Mouse (Mus musculus): Measurements from ENCODE around the gene Slc25a39. TPM values are rescaled to one million over a fixed set of nuclear protein-coding genes. Genes with fewer than 3 reads are reported as not detected.

Gene Slc25a39
- total and polyA plus RNA-seq, 3 experiments: 55.9 to 231 (median 205) TPM

DNA sequence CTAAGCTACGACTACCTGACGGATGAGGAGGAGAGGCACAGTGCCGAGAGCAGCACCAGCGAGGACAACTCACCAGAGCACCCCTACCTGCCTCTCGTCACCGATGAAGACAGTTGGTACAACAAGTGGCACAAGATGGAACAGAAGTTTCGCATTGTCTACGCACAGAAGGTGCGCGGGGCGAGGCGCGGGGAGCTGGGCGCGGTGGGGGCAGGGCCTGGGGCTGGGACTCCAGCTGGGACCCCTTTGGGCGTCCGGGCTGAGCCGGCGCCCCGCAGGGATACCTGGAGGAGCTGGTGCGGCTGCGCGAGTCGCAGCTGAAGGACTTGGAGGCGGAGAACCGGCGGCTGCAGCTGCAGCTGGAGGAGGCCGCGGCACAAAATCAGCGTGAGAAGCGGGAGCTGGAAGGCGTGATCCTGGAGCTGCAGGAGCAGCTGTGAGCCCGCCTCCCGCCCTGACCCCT is 8.1 kb downstream of the Slc25a39 start:
- H3K27me3 ChIP-seq (ENCODE audit: insufficient read depth, low read length): peaks cover 56% of the 10 kb centered on the region
- no peak for TF ChIP-seq POLR2AphosphoS5 (IDR thresholded peaks at IDR 0.05; ENCODE audit: insufficient replicate concordance, low read depth, low read length)

DNA sequence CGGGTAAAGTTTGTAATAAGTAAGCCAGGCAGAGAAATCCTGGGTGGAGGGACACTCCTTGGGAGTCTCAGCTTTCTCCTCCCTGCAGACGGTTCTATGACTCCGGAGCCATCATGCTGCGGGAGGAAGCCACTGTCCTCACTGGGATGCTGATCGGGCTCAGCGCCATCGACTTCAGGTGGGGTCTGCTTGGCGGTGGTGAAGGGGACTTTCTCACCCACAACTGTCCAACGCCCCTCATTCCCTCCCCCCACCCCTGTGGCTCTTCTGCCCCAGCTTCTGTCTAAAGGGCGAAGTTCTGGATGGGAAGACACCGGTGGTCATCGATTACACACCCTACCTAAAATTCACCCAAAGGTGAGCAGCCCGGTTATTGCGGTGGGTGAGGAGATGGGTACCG is 8.6 kb downstream of the Slc25a39 start:
- no peaks in the 10 kb centered on the region for H3K9me3 ChIP-seq (replicated peaks)
- no peak for ATAC-seq (ENCODE audit: extremely low read depth, insufficient number of reproducible peaks, low FRiP score, poor library complexity, severe bottlenecking)
- no peak overlapping the region for H3K4me3 ChIP-seq (ENCODE audit: low read depth, low read length)
- TF ChIP-seq GATA1 (IDR thresholded peaks at IDR 0.05; ENCODE audit: borderline replicate concordance, low read length) (no peak), TAL1 (conservative IDR thresholded peaks at IDR 0.05; ENCODE audit: low read depth, low read length) (no peak), POLR2AphosphoS5 (IDR thresholded peaks at IDR 0.05; ENCODE audit: insufficient replicate concordance, low read depth, low read length) (no peak), GATA2 (IDR thresholded peaks at IDR 0.05; ENCODE audit: borderline replicate concordance, low read depth, low read length) (no peak), CTCF (IDR thresholded peaks at IDR 0.05; ENCODE audit: low read depth, low read length) (no peak)
- H3K4me1 ChIP-seq (ENCODE audit: insufficient read depth, low read depth, low read length): peaks cover 4% of the 10 kb centered on the region; the same call in 1 of the 2 replicates
- no peak for DNase-seq (ENCODE audit: low spot score)
- H3K27me3 ChIP-seq (ENCODE audit: insufficient read depth, low read length): peaks cover 61% of the 10 kb centered on the region
- H3K36me3 ChIP-seq (replicated peaks): peaks cover 27% of the 10 kb centered on the region

More for the DNA sequence above, 8.1 kb downstream of the Slc25a39 start:
- no peak overlapping the region for H3K4me3 ChIP-seq (ENCODE audit: low read depth, low read length)
- peaks cover 5% of the 10 kb centered on the region; the same call in 1 of the 2 replicates for H3K4me1 ChIP-seq (ENCODE audit: insufficient read depth, low read depth, low read length)
- no peak for DNase-seq (ENCODE audit: low spot score)
- H3K9me3 ChIP-seq (replicated peaks): no peaks in the 10 kb centered on the region
- ATAC-seq (ENCODE audit: extremely low read depth, insufficient number of reproducible peaks, low FRiP score, poor library complexity, severe bottlenecking): no peak
- H3K36me3 ChIP-seq (replicated peaks): peaks cover 33% of the 10 kb centered on the region

DNA sequence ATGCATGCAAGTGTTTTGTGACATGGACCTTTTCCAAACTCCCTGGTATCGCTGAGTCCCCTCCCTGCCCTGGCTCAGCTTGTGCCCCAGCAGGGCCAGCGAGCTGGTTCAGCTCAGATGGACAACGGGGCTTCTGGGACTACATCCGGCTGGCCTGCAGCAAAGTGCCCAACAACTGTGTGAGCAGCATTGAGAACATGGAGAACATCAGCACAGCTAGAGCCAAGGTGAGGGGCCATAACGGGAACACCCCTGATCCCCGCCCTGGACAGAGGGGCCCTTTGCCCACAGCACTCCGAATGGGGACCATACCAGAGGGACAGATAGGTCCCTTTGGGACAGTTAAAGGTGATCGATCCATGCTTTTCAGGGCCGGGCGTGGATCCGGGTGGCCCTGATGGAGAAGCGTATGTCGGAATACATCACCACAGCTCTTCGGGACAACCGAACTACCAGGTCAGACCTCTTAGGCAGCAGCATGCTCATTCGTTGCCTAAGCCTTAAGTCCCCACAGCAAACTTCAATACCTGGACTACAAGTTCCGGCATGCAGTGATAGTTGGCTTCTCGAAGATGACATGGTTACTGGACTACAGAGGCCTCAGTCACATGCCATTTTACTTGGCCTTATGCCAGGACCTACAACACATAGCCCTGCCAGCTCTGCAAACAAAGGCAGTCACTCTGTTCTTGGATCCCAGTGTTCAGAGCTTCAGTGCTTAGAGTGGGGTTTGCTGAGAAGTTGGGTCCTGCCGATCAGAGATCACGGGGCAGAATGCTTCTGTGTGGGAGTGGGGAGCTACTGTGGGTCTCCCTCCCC is 9.5 kb downstream of the Slc25a39 start:
- Histone ChIP-seq H3K36me3 (replicated peaks) (peaks cover 18% of the 10 kb centered on the region), H3K9me3 (replicated peaks) (no peaks in the 10 kb centered on the region), H3K27me3 (ENCODE audit: insufficient read depth, low read length) (peaks cover 69% of the 10 kb centered on the region), H3K4me3 (ENCODE audit: low read depth, low read length) (no peak overlapping the region), H3K4me1 (ENCODE audit: insufficient read depth, low read depth, low read length) (peaks cover 12% of the 10 kb centered on the region)
- no peak for DNase-seq (ENCODE audit: low spot score)
- no peak for ATAC-seq (ENCODE audit: extremely low read depth, insufficient number of reproducible peaks, low FRiP score, poor library complexity, severe bottlenecking)
- TF ChIP-seq GATA1 (IDR thresholded peaks at IDR 0.05; ENCODE audit: borderline replicate concordance, low read length) (no peak), POLR2AphosphoS5 (IDR thresholded peaks at IDR 0.05; ENCODE audit: insufficient replicate concordance, low read depth, low read length) (no peak), TAL1 (conservative IDR thresholded peaks at IDR 0.05; ENCODE audit: low read depth, low read length) (no peak), CTCF (IDR thresholded peaks at IDR 0.05; ENCODE audit: low read depth, low read length) (no peak), GATA2 (IDR thresholded peaks at IDR 0.05; ENCODE audit: borderline replicate concordance, low read depth, low read length) (no peak)

DNA sequence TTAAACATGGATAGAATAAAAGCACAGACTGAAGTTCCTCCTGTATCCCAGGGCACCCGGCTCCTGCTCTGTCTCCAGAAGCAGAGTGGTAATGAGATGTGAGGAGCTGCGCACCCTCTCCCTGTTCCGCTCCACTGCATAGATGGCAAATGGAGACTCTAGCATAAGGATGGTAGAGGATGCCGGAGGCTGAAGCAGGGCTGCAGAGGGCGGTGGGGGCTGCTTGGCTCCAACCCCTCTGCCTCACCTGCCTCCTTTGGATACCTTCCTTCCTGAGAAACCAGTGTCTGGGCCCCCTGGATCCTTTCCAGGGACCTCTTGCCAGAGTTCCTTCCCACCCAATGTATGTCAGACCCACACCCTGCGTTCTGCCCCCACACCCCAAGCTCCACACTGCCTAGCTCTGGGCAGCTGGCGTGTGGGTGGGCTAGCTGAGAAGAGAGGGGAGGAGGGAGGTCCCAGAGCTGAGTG is 11.0 kb downstream of the Slc25a39 start:
- H3K27me3 ChIP-seq (ENCODE audit: insufficient read depth, low read length): peaks cover 83% of the 10 kb centered on the region
- H3K36me3 ChIP-seq (replicated peaks): peaks cover 3% of the 10 kb centered on the region
- DNase-seq (ENCODE audit: low spot score) (no peak), ATAC-seq (ENCODE audit: extremely low read depth, insufficient number of reproducible peaks, low FRiP score, poor library complexity, severe bottlenecking) (no peak)
- no peak overlapping the region for H3K4me3 ChIP-seq (ENCODE audit: low read depth, low read length)
- no peaks in the 10 kb centered on the region for H3K9me3 ChIP-seq (replicated peaks)
- TF ChIP-seq CTCF (IDR thresholded peaks at IDR 0.05; ENCODE audit: low read depth, low read length) (no peak), GATA1 (IDR thresholded peaks at IDR 0.05; ENCODE audit: borderline replicate concordance, low read length) (no peak), GATA2 (IDR thresholded peaks at IDR 0.05; ENCODE audit: borderline replicate concordance, low read depth, low read length) (no peak), POLR2AphosphoS5 (IDR thresholded peaks at IDR 0.05; ENCODE audit: insufficient replicate concordance, low read depth, low read length) (no peak), TAL1 (conservative IDR thresholded peaks at IDR 0.05; ENCODE audit: low read depth, low read length) (no peak)
- peaks cover 20% of the 10 kb centered on the region for H3K4me1 ChIP-seq (ENCODE audit: insufficient read depth, low read depth, low read length)

DNA sequence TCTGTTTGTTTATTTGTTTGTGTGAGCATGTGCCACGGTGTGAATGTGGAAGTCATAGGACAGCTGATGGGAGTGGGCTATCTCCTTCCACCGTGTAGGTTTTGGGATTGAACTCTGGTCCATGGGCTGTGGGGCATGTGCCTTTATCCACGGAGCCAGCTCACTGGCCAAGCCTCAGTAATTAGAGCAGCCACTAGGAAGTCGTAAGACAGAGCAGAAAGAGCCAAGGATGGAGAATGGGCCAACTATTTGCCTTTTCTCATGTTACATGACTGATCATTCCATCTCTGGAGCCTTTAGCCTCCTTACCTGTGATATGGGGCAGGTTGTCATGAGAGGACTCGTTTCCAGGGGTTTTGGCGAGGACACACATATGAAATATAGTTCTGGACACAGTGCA is 11.5 kb downstream of the Slc25a39 start:
- Histone ChIP-seq H3K9me3 (replicated peaks) (no peaks in the 10 kb centered on the region), H3K27me3 (ENCODE audit: insufficient read depth, low read length) (peaks cover 85% of the 10 kb centered on the region), H3K36me3 (replicated peaks) (no peaks in the 10 kb centered on the region), H3K4me3 (ENCODE audit: low read depth, low read length) (no peak overlapping the region), H3K4me1 (ENCODE audit: insufficient read depth, low read depth, low read length) (peaks cover 20% of the 10 kb centered on the region)
- no peak for ATAC-seq (ENCODE audit: extremely low read depth, insufficient number of reproducible peaks, low FRiP score, poor library complexity, severe bottlenecking)
- no peak for DNase-seq (ENCODE audit: low spot score)
- TF ChIP-seq POLR2AphosphoS5 (IDR thresholded peaks at IDR 0.05; ENCODE audit: insufficient replicate concordance, low read depth, low read length): no peak
- TF ChIP-seq GATA1 (IDR thresholded peaks at IDR 0.05; ENCODE audit: borderline replicate concordance, low read length): no peak
- no peak for TF ChIP-seq GATA2 (IDR thresholded peaks at IDR 0.05; ENCODE audit: borderline replicate concordance, low read depth, low read length)

DNA sequence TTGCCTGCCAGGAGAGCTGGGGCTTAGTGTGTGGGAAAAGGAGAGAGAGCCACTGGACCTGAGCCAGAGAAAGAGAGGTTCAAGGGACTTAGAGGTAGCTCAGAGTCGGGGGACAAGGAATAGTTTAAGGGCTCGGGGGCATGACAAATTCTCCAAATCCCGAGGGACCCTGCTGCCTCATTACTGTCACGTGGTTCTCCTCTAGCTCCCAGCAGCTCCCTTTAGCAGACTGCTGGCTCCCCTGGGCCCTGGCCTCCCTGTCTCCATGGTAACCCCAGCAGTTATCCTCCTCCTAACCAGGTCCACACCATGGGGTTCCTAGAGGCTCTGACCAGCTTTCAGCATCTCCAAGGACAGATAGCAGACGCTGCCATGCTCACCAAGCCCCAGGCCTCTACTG is 12.5 kb downstream of the Slc25a39 start:
- Histone ChIP-seq H3K4me3 (ENCODE audit: low read depth, low read length) (no peak overlapping the region), H3K27me3 (ENCODE audit: insufficient read depth, low read length) (peaks cover 90% of the 10 kb centered on the region), H3K36me3 (replicated peaks) (no peaks in the 10 kb centered on the region), H3K4me1 (ENCODE audit: insufficient read depth, low read depth, low read length) (peaks cover 16% of the 10 kb centered on the region), H3K9me3 (replicated peaks) (no peaks in the 10 kb centered on the region)
- no peak for DNase-seq (ENCODE audit: low spot score)
- no peak for TF ChIP-seq GATA1 (IDR thresholded peaks at IDR 0.05; ENCODE audit: borderline replicate concordance, low read length)
- TF ChIP-seq POLR2AphosphoS5 (IDR thresholded peaks at IDR 0.05; ENCODE audit: insufficient replicate concordance, low read depth, low read length): no peak
- no peak for TF ChIP-seq GATA2 (IDR thresholded peaks at IDR 0.05; ENCODE audit: borderline replicate concordance, low read depth, low read length)
- TF ChIP-seq CTCF (IDR thresholded peaks at IDR 0.05; ENCODE audit: low read depth, low read length): no peak
- TF ChIP-seq TAL1 (conservative IDR thresholded peaks at IDR 0.05; ENCODE audit: low read depth, low read length): no peak
- ATAC-seq (ENCODE audit: extremely low read depth, insufficient number of reproducible peaks, low FRiP score, poor library complexity, severe bottlenecking): no peak
